Mouse (Mus musculus): ENCODE data around the gene 9430007A20Rik.

DNA sequence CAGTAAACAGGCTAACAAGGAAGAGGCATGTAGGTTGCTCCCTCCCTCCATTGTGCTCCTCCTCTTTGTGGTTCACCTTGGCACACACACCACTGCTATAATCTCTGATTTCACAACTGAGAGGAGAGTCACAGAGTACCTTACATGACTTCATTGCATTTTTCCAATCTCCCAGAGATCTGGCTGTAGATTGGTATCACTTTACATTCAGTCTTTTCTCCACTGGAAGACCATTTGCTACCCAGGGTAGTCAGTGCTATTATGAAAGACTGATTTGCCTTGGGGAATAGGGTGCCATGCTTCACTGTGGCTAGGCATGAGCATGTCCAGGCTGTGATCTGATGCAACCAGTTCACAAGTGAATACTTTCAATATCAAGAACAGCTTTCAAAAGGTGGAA, 26.3 kb upstream of the 9430007A20Rik start:
- no peak for TF ChIP-seq CTCF (conservative IDR thresholded peaks at IDR 0.05; ENCODE audit: low read length)
- TF ChIP-seq NANOG (IDR thresholded peaks at IDR 0.05; ENCODE audit: borderline replicate concordance, low read length): no peak
- TF ChIP-seq POU5F1 (IDR thresholded peaks at IDR 0.05; ENCODE audit: borderline replicate concordance, low read length): no peak

All from E14TG2a.4 (cell line).